Mouse (Mus musculus): Measurements from ENCODE around the gene Rab21. TPM values are rescaled to one million over a fixed set of nuclear protein-coding genes. Genes with fewer than 3 reads are reported as not detected.

Rab21 gene
- polyA plus RNA-seq, 1 experiment from 2014 or later, result 18.6 TPM

- Histone ChIP-seq H3K9me3 (ENCODE audit: control insufficient read depth, low read length) (no peaks in the 10 kb centered on the region), H3K9ac (ENCODE audit: low read length) (no peak overlapping the region), H3K4me3 (ENCODE audit: control insufficient read depth in 1 of 2, insufficient read depth in 1 of 2, low read depth in 1 of 2, low read length in 2 of 2) (no peak overlapping the region), H3K36me3 (ENCODE audit: control insufficient read depth, insufficient read depth, low read length) (no peaks in the 10 kb centered on the region), H3K4me1 (ENCODE audit: control insufficient read depth in 2 of 2, insufficient read depth in 2 of 2, low read length in 2 of 2) (no peaks in the 10 kb centered on the region), H3K4me2 (ENCODE audit: low read length) (no peak overlapping the region), H3K27ac (replicated peaks in 1 of 2; ENCODE audit: control insufficient read depth in 1 of 2, insufficient read depth in 1 of 2, low read depth in 2 of 2, low read length in 2 of 2) (no peak overlapping the region), H3K27me3 (ENCODE audit: control insufficient read depth, insufficient read depth, low read length) (no peaks in the 10 kb centered on the region)
- ATAC-seq (ENCODE audit: insufficient number of reproducible peaks, insufficient read depth, low FRiP score, low read depth), result no peak
- WGBS, result 53% methylated on average over 5 of the region's 5 CpGs
Observed at GRCm38 (mm10) chr10:115271649-115272048, 43.7 kb downstream of the Rab21 start.

- no peak for ATAC-seq (ENCODE audit: insufficient number of reproducible peaks, insufficient read depth, low FRiP score, low read depth)
- no peaks in the 10 kb centered on the region for H3K36me3 ChIP-seq (ENCODE audit: control insufficient read depth, insufficient read depth, low read length)
- H3K9ac ChIP-seq (ENCODE audit: low read length), result no peak overlapping the region
- H3K27ac ChIP-seq (replicated peaks in 1 of 2; ENCODE audit: control insufficient read depth in 1 of 2, insufficient read depth in 1 of 2, low read depth in 2 of 2, low read length in 2 of 2), result no peak overlapping the region
- no peaks in the 10 kb centered on the region for H3K9me3 ChIP-seq (ENCODE audit: control insufficient read depth, low read length)
- no peaks in the 10 kb centered on the region for H3K4me1 ChIP-seq (ENCODE audit: control insufficient read depth in 2 of 2, insufficient read depth in 2 of 2, low read length in 2 of 2)
- no peak overlapping the region for H3K4me2 ChIP-seq (ENCODE audit: low read length)
- no peaks in the 10 kb centered on the region for H3K27me3 ChIP-seq (ENCODE audit: control insufficient read depth, insufficient read depth, low read length)
- no peak overlapping the region for H3K4me3 ChIP-seq (ENCODE audit: control insufficient read depth in 1 of 2, insufficient read depth in 1 of 2, low read depth in 1 of 2, low read length in 2 of 2)
- whole genome bisulfite sequencing, result 85% methylated on average over 12 of the region's 12 CpGs
Observed at GRCm38 (mm10) chr10:115270612-115271390, 44.6 kb downstream of the Rab21 start.

- no peaks in the 10 kb centered on the region for H3K4me1 ChIP-seq (ENCODE audit: control insufficient read depth in 2 of 2, insufficient read depth in 2 of 2, low read length in 2 of 2)
- H3K4me2 ChIP-seq (ENCODE audit: low read length), result no peak overlapping the region
- H3K9ac ChIP-seq (ENCODE audit: low read length), result no peak overlapping the region
- WGBS, result 64% methylated on average over 5 of the region's 5 CpGs
- H3K4me3 ChIP-seq (ENCODE audit: control insufficient read depth in 1 of 2, insufficient read depth in 1 of 2, low read depth in 1 of 2, low read length in 2 of 2), result no peak overlapping the region
- no peak for ATAC-seq (ENCODE audit: insufficient number of reproducible peaks, insufficient read depth, low FRiP score, low read depth)
- no peaks in the 10 kb centered on the region for H3K27me3 ChIP-seq (ENCODE audit: control insufficient read depth, insufficient read depth, low read length)
- no peak overlapping the region for H3K27ac ChIP-seq (replicated peaks in 1 of 2; ENCODE audit: control insufficient read depth in 1 of 2, insufficient read depth in 1 of 2, low read depth in 2 of 2, low read length in 2 of 2)
- H3K9me3 ChIP-seq (ENCODE audit: control insufficient read depth, low read length), result peaks cover 6% of the 10 kb centered on the region; the same call in 1 of the 2 replicates
- no peaks in the 10 kb centered on the region for H3K36me3 ChIP-seq (ENCODE audit: control insufficient read depth, insufficient read depth, low read length)
Observed at GRCm38 (mm10) chr10:115262926-115263562, 52.4 kb downstream of the Rab21 start.

GRCm38 (mm10) chr10:115262261-115262660 lies 53.1 kb downstream of the Rab21 start:
- no peak for ATAC-seq (ENCODE audit: insufficient number of reproducible peaks, insufficient read depth, low FRiP score, low read depth)
- Histone ChIP-seq H3K4me2 (ENCODE audit: low read length) (no peak overlapping the region), H3K9me3 (ENCODE audit: control insufficient read depth, low read length) (peaks cover 6% of the 10 kb centered on the region; the same call in 1 of the 2 replicates), H3K27me3 (ENCODE audit: control insufficient read depth, insufficient read depth, low read length) (no peaks in the 10 kb centered on the region), H3K9ac (ENCODE audit: low read length) (no peak overlapping the region), H3K27ac (replicated peaks in 1 of 2; ENCODE audit: control insufficient read depth in 1 of 2, insufficient read depth in 1 of 2, low read depth in 2 of 2, low read length in 2 of 2) (no peak overlapping the region), H3K4me1 (ENCODE audit: control insufficient read depth in 2 of 2, insufficient read depth in 2 of 2, low read length in 2 of 2) (no peaks in the 10 kb centered on the region), H3K4me3 (ENCODE audit: control insufficient read depth in 1 of 2, insufficient read depth in 1 of 2, low read depth in 1 of 2, low read length in 2 of 2) (no peak overlapping the region), H3K36me3 (ENCODE audit: control insufficient read depth, insufficient read depth, low read length) (no peaks in the 10 kb centered on the region)
- 74% methylated on average over 2 of the region's 2 CpGs for WGBS

- no peak overlapping the region for H3K9ac ChIP-seq (ENCODE audit: low read length)
- H3K9me3 ChIP-seq (ENCODE audit: control insufficient read depth, low read length), result peaks cover 6% of the 10 kb centered on the region; the same call in 1 of the 2 replicates
- ATAC-seq (ENCODE audit: insufficient number of reproducible peaks, insufficient read depth, low FRiP score, low read depth), result no peak
- no peaks in the 10 kb centered on the region for H3K4me1 ChIP-seq (ENCODE audit: control insufficient read depth in 2 of 2, insufficient read depth in 2 of 2, low read length in 2 of 2)
- no peaks in the 10 kb centered on the region for H3K36me3 ChIP-seq (ENCODE audit: control insufficient read depth, insufficient read depth, low read length)
- no peak overlapping the region for H3K4me2 ChIP-seq (ENCODE audit: low read length)
- WGBS, result 74% methylated on average over 3 of the region's 3 CpGs
- H3K27ac ChIP-seq (replicated peaks in 1 of 2; ENCODE audit: control insufficient read depth in 1 of 2, insufficient read depth in 1 of 2, low read depth in 2 of 2, low read length in 2 of 2), result no peak overlapping the region
- no peaks in the 10 kb centered on the region for H3K27me3 ChIP-seq (ENCODE audit: control insufficient read depth, insufficient read depth, low read length)
- H3K4me3 ChIP-seq (ENCODE audit: control insufficient read depth in 1 of 2, insufficient read depth in 1 of 2, low read depth in 1 of 2, low read length in 2 of 2), result no peak overlapping the region
Observed at GRCm38 (mm10) chr10:115261428-115261827, 54.0 kb downstream of the Rab21 start.

- Histone ChIP-seq H3K36me3 (ENCODE audit: control insufficient read depth, insufficient read depth, low read length) (no peaks in the 10 kb centered on the region), H3K4me2 (ENCODE audit: low read length) (no peak overlapping the region), H3K9ac (ENCODE audit: low read length) (no peak overlapping the region), H3K4me3 (ENCODE audit: control insufficient read depth in 1 of 2, insufficient read depth in 1 of 2, low read depth in 1 of 2, low read length in 2 of 2) (no peak overlapping the region), H3K27me3 (ENCODE audit: control insufficient read depth, insufficient read depth, low read length) (no peaks in the 10 kb centered on the region), H3K4me1 (ENCODE audit: control insufficient read depth in 2 of 2, insufficient read depth in 2 of 2, low read length in 2 of 2) (no peaks in the 10 kb centered on the region), H3K27ac (replicated peaks in 1 of 2; ENCODE audit: control insufficient read depth in 1 of 2, insufficient read depth in 1 of 2, low read depth in 2 of 2, low read length in 2 of 2) (no peak overlapping the region), H3K9me3 (ENCODE audit: control insufficient read depth, low read length) (peaks cover 6% of the 10 kb centered on the region; the same call in 1 of the 2 replicates)
- no peak for ATAC-seq (ENCODE audit: insufficient number of reproducible peaks, insufficient read depth, low FRiP score, low read depth)
- WGBS, result 76% methylated on average over 5 of the region's 5 CpGs
Observed at GRCm38 (mm10) chr10:115256162-115256561, 59.2 kb downstream of the Rab21 start.

- Histone ChIP-seq H3K27me3 (ENCODE audit: control insufficient read depth, insufficient read depth, low read length) (no peaks in the 10 kb centered on the region), H3K9ac (ENCODE audit: low read length) (no peak overlapping the region), H3K9me3 (ENCODE audit: control insufficient read depth, low read length) (no peaks in the 10 kb centered on the region), H3K4me1 (ENCODE audit: control insufficient read depth in 2 of 2, insufficient read depth in 2 of 2, low read length in 2 of 2) (peaks cover 4 to 11% of the 10 kb centered on the region in 2 experiments; a peak in 3 of 4 replicates), H3K27ac (replicated peaks in 1 of 2; ENCODE audit: control insufficient read depth in 1 of 2, insufficient read depth in 1 of 2, low read depth in 2 of 2, low read length in 2 of 2) (no peak overlapping the region), H3K4me3 (ENCODE audit: control insufficient read depth in 1 of 2, insufficient read depth in 1 of 2, low read depth in 1 of 2, low read length in 2 of 2) (no peak overlapping the region), H3K36me3 (ENCODE audit: control insufficient read depth, insufficient read depth, low read length) (no peaks in the 10 kb centered on the region), H3K4me2 (ENCODE audit: low read length) (no peak overlapping the region)
- ATAC-seq (ENCODE audit: insufficient number of reproducible peaks, insufficient read depth, low FRiP score, low read depth), result no peak
- 52% methylated on average over 3 of the region's 3 CpGs for WGBS
Observed at GRCm38 (mm10) chr10:115253521-115253920, 61.9 kb downstream of the Rab21 start.

Data from heart, embryonic 14.5 days (tissue).